Mouse (Mus musculus) ES-Bruce4 (cell line): ENCODE measurements around the gene Lrp6.

Experiments
- CTCF ChIP-seq: IDR thresholded peaks from one replicate; pipeline ENCODE4 v1.8.1; 2011; ENCODE audit warnings: low read depth, low read length
- POLR2A ChIP-seq: IDR thresholded peaks from one replicate; pipeline ENCODE4 v1.8.1; 2011; ENCODE audit warnings: low read length; ENCODE audit not compliant: insufficient read depth

GRCm38 (mm10) chr6:134515416-134515815 lies 51.3 kb downstream of the Lrp6 start:
- TF ChIP-seq CTCF = no peak
- no peak for TF ChIP-seq POLR2A
